Mouse (Mus musculus): ENCODE data around the gene Prdm16.
A peak's percentile ranks its signal among the peaks of the same experiment; 100 is the strongest.

The Prdm16 gene

DNA sequence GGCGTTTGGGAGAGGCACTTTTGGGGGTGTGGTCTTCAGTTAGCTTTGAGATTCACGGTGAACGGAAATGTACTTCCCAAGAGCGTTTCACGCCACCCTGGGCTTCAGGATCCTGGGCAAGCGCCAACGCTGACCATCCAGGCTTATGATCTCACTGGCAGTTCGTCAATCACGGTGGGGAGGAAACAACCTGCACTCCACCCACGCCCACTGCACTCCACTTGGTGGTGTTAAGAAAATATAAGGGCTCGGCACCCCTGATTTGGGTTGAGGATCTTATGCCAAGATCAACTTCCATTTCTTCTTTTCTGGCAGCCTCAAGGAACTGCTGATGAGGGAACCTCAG lies 323.1 kb downstream of the Prdm16 start:
- DNase-seq: no peak

GRCm38 (mm10) chr4:154312935-154313621 lies 323.6 kb downstream of the Prdm16 start:
- DNase-seq: no peak

GRCm38 (mm10) chr4:154312143-154312812 lies 324.4 kb downstream of the Prdm16 start:
- no peak for DNase-seq

DNA sequence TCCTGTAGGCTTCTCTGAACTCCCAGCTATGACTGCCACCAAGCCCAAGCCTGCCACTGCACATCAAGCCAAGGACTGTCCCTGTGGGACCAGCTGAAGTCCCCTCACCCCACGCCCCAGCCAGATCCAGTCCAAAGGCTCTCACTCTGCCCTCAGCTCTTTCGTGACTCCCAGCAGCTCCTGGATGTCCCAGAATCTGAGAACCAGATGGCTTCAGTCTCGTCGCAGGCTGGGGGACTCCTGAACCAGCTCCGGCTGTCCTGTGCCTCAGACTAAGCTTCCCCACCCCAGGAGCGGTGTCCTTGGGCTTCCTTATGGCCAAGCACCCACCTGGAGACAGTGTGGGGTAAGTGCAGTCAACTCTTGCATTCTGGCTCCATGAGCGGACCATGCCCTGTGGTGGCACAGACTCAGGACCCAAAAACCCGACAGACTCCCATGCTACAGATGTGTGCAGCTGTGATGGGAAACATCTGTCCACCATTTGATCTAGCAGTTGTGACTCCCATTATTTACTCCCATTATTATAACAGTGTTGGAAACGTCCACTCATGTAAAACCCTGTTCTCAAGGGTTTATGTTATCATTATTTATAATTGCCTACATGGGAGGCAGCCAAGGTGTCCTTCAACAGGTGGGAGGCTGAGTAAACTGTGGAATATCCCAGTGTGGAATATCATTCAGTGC lies 326.0 kb downstream of the Prdm16 start:
- DNase-seq: no peak

GRCm38 (mm10) chr4:154309131-154309530 lies 327.5 kb downstream of the Prdm16 start:
- DNase-seq: no peak

DNA sequence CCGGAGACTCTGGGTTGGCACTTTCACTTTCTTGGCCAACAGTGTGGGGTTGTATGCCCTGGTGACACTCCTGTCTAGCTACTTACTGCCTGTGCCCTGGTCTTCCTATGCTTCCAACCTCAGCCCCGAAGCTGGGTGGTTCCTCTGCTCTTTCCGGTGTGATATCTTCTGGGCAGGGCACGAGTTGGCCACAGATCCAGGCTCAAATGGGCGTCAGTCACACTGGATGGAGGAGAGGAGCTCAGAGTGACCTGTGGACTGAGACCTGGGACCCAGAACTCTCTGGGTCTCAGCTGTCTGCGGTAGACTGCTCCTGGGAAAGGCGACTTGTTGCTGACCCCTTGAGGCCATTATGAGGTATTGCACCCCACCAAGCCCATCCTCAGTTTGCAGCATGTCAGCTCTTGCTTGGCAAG lies 335.2 kb downstream of the Prdm16 start, which contains the start of gene Arhgef16:
Arhgef16 (minus strand) TSS at position 211 of the 416 bp plus-strand sequence.
- DNase-seq: peak; percentile 44

DNA sequence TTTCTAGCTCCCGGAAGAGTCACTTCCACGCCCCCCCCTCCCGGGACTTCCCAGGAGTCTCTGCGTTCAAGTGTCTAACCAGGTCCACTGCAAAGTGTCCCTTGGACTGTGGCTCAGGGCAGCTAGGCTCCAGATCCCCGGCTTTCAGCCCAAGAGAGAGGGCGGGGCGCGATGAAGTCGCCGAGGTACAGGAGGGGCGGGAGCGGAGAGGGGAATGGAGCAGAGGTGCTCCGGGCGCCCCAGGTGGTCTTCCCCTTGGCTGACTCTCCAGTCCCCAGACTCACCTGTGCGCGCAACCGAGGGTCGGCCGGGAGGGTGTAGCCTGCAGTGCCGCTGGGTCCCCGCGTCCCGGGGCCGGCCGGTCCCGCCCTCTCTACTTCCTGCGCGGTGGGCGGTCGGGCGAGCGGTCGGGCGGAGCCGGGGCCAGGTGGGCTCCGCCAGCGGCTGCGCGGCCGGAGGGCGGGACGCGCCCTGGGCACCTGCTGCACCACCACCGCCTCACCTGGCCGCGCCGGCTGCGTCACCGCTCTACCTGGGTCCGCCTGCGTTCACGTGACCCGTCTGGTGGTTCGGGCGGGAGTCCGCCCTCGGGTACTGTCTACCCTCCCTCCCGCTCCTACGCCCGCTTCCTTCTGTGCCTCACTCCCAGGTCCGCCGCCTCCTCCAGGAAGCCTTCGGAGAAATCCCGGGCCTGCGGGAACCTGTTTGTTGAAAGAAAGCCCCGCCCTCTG lies 337.0 kb downstream of the Prdm16 start:
- DNase-seq: peak; percentile 24

- DNase-seq: no peak
These were observed 338.9 kb downstream of the Prdm16 start for GRCm38 (mm10) chr4:154297761-154298160.

DNA sequence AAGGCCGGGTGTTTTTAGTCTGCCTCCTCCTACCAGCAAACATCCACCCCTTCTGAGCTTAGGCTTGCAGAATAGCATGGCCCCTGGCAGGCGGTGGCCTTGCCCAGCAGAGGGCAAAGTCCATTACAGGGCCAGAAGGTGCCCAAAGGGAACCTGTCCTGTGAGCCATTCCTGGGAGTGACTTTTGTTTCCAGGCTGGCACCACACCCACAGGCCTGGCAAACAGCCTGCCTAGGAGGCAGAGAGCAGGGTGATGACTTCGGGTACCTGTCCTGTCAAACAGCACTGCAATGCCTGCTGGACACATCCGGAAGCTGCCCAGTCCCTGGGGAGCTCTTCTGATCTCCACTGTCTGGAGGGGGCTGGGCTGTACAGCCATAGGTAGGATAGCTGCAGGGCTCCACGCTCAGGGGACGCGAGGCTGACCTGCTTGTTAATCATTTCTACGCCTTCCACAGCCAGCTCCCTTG lies 342.4 kb downstream of the Prdm16 start:
- DNase-seq: no peak

GRCm38 (mm10) chr4:154293735-154294201 lies 342.9 kb downstream of the Prdm16 start:
- no peak for DNase-seq

- no peak for DNase-seq
These were observed 353.0 kb downstream of the Prdm16 start for GRCm38 (mm10) chr4:154283671-154284070.

- no peak for DNase-seq
These were observed 357.2 kb downstream of the Prdm16 start for GRCm38 (mm10) chr4:154279481-154279880.

DNA sequence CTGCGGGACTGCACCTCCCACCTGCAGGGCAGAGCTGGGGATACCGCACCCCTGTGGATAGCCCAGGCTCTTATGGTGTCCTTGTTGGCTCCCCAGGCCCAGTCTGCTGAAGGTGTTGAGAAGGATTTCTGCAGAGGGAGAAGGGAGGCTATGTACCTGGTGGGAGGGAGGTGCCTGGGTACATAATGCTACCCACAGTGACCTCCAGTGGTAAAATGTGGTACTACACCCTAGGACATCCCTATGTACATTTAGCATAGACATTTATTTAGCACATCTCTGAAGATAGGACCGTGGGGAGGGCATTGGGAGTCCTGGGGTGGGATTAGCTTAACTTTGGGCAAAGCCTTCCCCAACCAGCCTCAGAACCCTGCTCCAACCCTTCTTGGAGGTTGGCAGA lies 363.7 kb downstream of the Prdm16 start:
- peak; percentile 47 for DNase-seq

GRCm38 (mm10) chr4:154269520-154269919 lies 367.2 kb downstream of the Prdm16 start:
- no peak for DNase-seq

- no peak for DNase-seq
These were observed 369.2 kb downstream of the Prdm16 start for GRCm38 (mm10) chr4:154267511-154267910.
